14 mouse cellular contexts compared by ENCODE assay signal in the genomic region with DNA sequence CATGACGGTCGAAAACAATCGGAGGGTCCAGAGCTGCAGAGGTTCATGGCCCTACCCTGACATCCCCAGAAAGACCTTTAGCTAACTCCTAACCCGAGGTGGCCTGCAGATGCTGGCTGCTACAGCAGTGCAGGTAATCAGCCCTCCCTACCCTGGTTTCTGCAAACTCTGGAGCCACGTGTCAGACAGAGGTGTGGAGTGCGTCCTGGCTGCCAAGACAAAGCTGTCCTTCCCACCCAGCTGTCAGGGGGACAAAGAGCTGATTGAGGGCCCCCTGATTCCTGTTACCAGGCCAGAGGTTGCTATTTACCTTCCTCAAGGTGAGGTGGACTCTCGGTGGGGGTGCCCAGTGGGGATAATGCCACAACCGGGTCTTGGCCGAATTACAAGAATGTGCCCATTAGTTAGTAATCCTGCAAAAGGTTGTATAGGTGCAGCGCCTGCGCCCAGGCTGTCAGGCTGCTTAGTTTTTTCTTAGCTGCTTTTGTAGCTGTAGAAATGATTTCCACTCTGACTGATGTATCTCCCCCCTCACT. TPM values are rescaled to one million over a fixed set of nuclear protein-coding genes. Genes with fewer than 3 reads are reported as not detected.
DNase-seq lines count a peak whose midpoint lies in the region; ATAC-seq and TF ChIP-seq lines count a peak whose summit lies in the region.
"Had no signal": no experiment of that assay in that cellular context is flagged by ENCODE, and none has a peak within 500 bp of the region (broad histone marks: within the 10 kb centered on the region; RNA-seq: fewer than 3 reads in every experiment).

No protein-coding gene starts in this region.

- no peaks in the 10 kb centered on the region for H3K4me1 ChIP-seq in kidney, embryonic 14.5 days (ENCODE audit: control insufficient read depth, insufficient read depth, low read length)
- H3K4me1 ChIP-seq in ES-E14 (ENCODE audit: control insufficient read depth in 2 of 2, insufficient read depth in 2 of 2, low read length in 2 of 2, poor library complexity in 1 of 2): peaks cover 0 to 11% of the 10 kb centered on the region in 2 experiments; a peak in 1 of 4 replicates
- no peaks in the 10 kb centered on the region for H3K4me1 ChIP-seq in kidney, postnatal 0 days (replicated peaks; ENCODE audit: insufficient read depth, low read length)
- H3K4me1 ChIP-seq in lung, postnatal 0 days (ENCODE audit: insufficient read depth, low read depth, low read length): no peaks in the 10 kb centered on the region
- 0 out of 2 replicates have a peak, but pooled peaks cover 3% of the 10 kb centered on the region for H3K4me1 ChIP-seq in heart, embryonic 10.5 days
- H3K4me1 ChIP-seq: heart, embryonic 13.5 days had no signal

- no peaks in the 10 kb centered on the region for H3K36me3 ChIP-seq in kidney, embryonic 14.5 days (ENCODE audit: control insufficient read depth, insufficient read depth, low read length)
- no peaks in the 10 kb centered on the region for H3K36me3 ChIP-seq in ES-E14 (ENCODE audit: control insufficient read depth, insufficient read depth, low read length, poor library complexity, severe bottlenecking)
- H3K36me3 ChIP-seq in kidney, postnatal 0 days (ENCODE audit: insufficient read depth, low read length): no peaks in the 10 kb centered on the region
- no peaks in the 10 kb centered on the region for H3K36me3 ChIP-seq in lung, postnatal 0 days (ENCODE audit: insufficient read depth, low read length)
- H3K36me3 ChIP-seq in heart, embryonic 10.5 days: no peaks in the 10 kb centered on the region
- H3K36me3 ChIP-seq: heart, embryonic 13.5 days had no signal

- H3K4me2 ChIP-seq in kidney, embryonic 14.5 days (replicated peaks; ENCODE audit: low read depth, low read length): no peak overlapping the region
- no peak overlapping the region for H3K4me2 ChIP-seq in kidney, postnatal 0 days (ENCODE audit: low read length)
- H3K4me2 ChIP-seq in lung, postnatal 0 days (replicated peaks; ENCODE audit: low read depth, low read length): no peak overlapping the region
- H3K4me2 ChIP-seq: heart, embryonic 13.5 days had no signal

- no peak for ATAC-seq in kidney, embryonic 14.5 days (ENCODE audit: low FRiP score, low TSS enrichment)
- no peak for ATAC-seq in kidney, postnatal 0 days (replicated peaks; ENCODE audit: low FRiP score, low read depth)
- ATAC-seq in lung, postnatal 0 days: peak; percentile 30; the same call in 1 of the 2 replicates
- ATAC-seq: Patski had no signal

- in situ Hi-C loops in ES-E14 (cut with MboI; ENCODE audit: low sequenced_read_pairs in 2 of 2, unreplicated experiment in 2 of 2): no loop called here

- no peak overlapping the region for H3K9ac ChIP-seq in kidney, embryonic 14.5 days (ENCODE audit: low read depth, low read length)
- no peak overlapping the region for H3K9ac ChIP-seq in ES-E14 (ENCODE audit: insufficient read depth, low read depth, low read length, poor library complexity, severe bottlenecking)
- H3K9ac ChIP-seq in kidney, postnatal 0 days (ENCODE audit: low read depth, low read length): no peak overlapping the region
- no peak overlapping the region for H3K9ac ChIP-seq in lung, postnatal 0 days (replicated peaks; ENCODE audit: low read depth)
- H3K9ac ChIP-seq: heart, embryonic 13.5 days had no signal

- no peak overlapping the region for H3K4me3 ChIP-seq in kidney, embryonic 14.5 days (ENCODE audit: low read length)
- no peak overlapping the region for H3K4me3 ChIP-seq in ES-E14 (ENCODE audit: insufficient read depth in 1 of 2, low read depth in 1 of 2, low read length in 2 of 2, poor library complexity in 1 of 2, severe bottlenecking in 1 of 2)
- no peak overlapping the region for H3K4me3 ChIP-seq in kidney, postnatal 0 days (replicated peaks; ENCODE audit: low read depth, low read length)
- no peak overlapping the region for H3K4me3 ChIP-seq in lung, postnatal 0 days (ENCODE audit: low read depth, low read length)
- no peak overlapping the region for H3K4me3 ChIP-seq in heart, embryonic 10.5 days
- H3K4me3 ChIP-seq: heart, embryonic 13.5 days had no signal

- no peak for TF ChIP-seq CTCF in kidney, postnatal 0 days (IDR thresholded peaks at IDR 0.05; ENCODE audit: low read depth)
- no peak for TF ChIP-seq CTCF in lung, postnatal 0 days (IDR thresholded peaks at IDR 0.05)

- WGBS in kidney, embryonic 14.5 days: 71% methylated on average over 11 of the region's 11 CpGs
- 63% methylated on average over 11 of the region's 11 CpGs for WGBS in kidney, postnatal 0 days
- WGBS in lung, postnatal 0 days: 47% methylated on average over 11 of the region's 11 CpGs
- WGBS in heart, embryonic 10.5 days: 55% methylated on average over 11 of the region's 11 CpGs

- peak; percentile 84 for DNase-seq in kidney, adult 11 months
- DNase-seq in ES-E14 (ENCODE audit: low read depth, low spot score): no peak
- no peak for DNase-seq in kidney, postnatal 0 days (ENCODE audit: low spot score)
- DNase-seq in lung, postnatal 0 days (ENCODE audit: low spot score): peak; percentile 11
- no peak for DNase-seq in heart, embryonic 10.5 days (ENCODE audit: low spot score)
- no peak for DNase-seq in MN1 (ENCODE audit: low spot score)
- DNase-seq in left cerebral cortex, adult 18-20 months (ENCODE audit: low spot score in 2 of 2): no peak
- DNase-seq: cerebellum, postnatal 36 days; gastrocnemius, postnatal 36 days; midbrain, embryonic 14.5 days had no signal

- no peaks in the 10 kb centered on the region for H3K9me3 ChIP-seq in kidney, embryonic 14.5 days (ENCODE audit: control insufficient read depth, low read length)
- no peaks in the 10 kb centered on the region for H3K9me3 ChIP-seq in ES-E14 (ENCODE audit: control insufficient read depth, insufficient read depth, low read depth, low read length)
- H3K9me3 ChIP-seq in kidney, postnatal 0 days (replicated peaks; ENCODE audit: low read length): no peaks in the 10 kb centered on the region
- H3K9me3 ChIP-seq in lung, postnatal 0 days (ENCODE audit: low read length): no peaks in the 10 kb centered on the region
- H3K9me3 ChIP-seq in heart, embryonic 10.5 days: no peaks in the 10 kb centered on the region

- TF ChIP-seq EP300 in lung, postnatal 0 days (IDR thresholded peaks at IDR 0.05): no peak

- no peak overlapping the region for H3K27ac ChIP-seq in kidney, embryonic 14.5 days (ENCODE audit: low read depth, low read length)
- 0 out of 2 replicates have a peak overlapping the region, but pooled peaks have one; percentile 12 for H3K27ac ChIP-seq in ES-E14 (ENCODE audit: insufficient read depth, low read depth, low read length, poor library complexity, severe bottlenecking)
- peak overlapping the region; percentile 77 for H3K27ac ChIP-seq in kidney, postnatal 0 days
- H3K27ac ChIP-seq in lung, postnatal 0 days (ENCODE audit: low read length): no peak overlapping the region
- H3K27ac ChIP-seq in heart, embryonic 10.5 days: no peak overlapping the region; the same call in 1 of the 2 replicates
- H3K27ac ChIP-seq: heart, embryonic 13.5 days had no signal

- H3K27me3 ChIP-seq in kidney, embryonic 14.5 days (ENCODE audit: control insufficient read depth, insufficient read depth, low read length): no peaks in the 10 kb centered on the region
- no peaks in the 10 kb centered on the region for H3K27me3 ChIP-seq in kidney, postnatal 0 days (ENCODE audit: insufficient read depth, low read length)
- H3K27me3 ChIP-seq in lung, postnatal 0 days (replicated peaks; ENCODE audit: insufficient read depth, low read length): no peaks in the 10 kb centered on the region; the same call in 1 of the 2 replicates
- H3K27me3 ChIP-seq in heart, embryonic 10.5 days (ENCODE audit: insufficient read depth, poor library complexity, severe bottlenecking): 0 out of 2 replicates have a peak, but pooled peaks cover 5% of the 10 kb centered on the region
- H3K27me3 ChIP-seq: Patski had no signal

TF ChIP-seq in ES-E14, 5 proteins besides CTCF, POLR2A, EP300 and RAD21:
- no peak for TF ChIP-seq HCFC1 (IDR thresholded peaks at IDR 0.05; ENCODE audit: borderline replicate concordance, insufficient read depth, low read length)
- no peak for TF ChIP-seq MAFK (IDR thresholded peaks at IDR 0.05; ENCODE audit: insufficient read depth, low read depth, low read length)
- no peak for TF ChIP-seq ZC3H11A (IDR thresholded peaks at IDR 0.05; ENCODE audit: borderline replicate concordance, low read depth, low read length)
- no peak for TF ChIP-seq ZNF384 (IDR thresholded peaks at IDR 0.05; ENCODE audit: low read depth, low read length)
- TF ChIP-seq CHD2 (IDR thresholded peaks at IDR 0.05; ENCODE audit: low read depth, low read length): no peak
TF ChIP-seq in ES-E14: peak in this region for 0.

RNA-seq across cellular contexts. Expression of a gene that starts 43.6 kb away (rescaled TPM):
- 2.6 and 3.3 TPM in 2 replicates for polyA plus RNA-seq in kidney, embryonic 14.5 days (2014; fragmentation: Nextera tagmentation; extraction: Ambion mirVana)
- 0.94 and 1.3 TPM in 2 replicates for total RNA-seq in ES-E14 (2012; rRNA removed)
- polyA plus RNA-seq in kidney, postnatal 0 days (2015; fragmentation: Nextera tagmentation; extraction: Ambion mirVana): 2.6 and 3.0 TPM in 2 replicates
- 0.76 and 1.2 TPM in 2 replicates for polyA plus RNA-seq in lung, postnatal 0 days (2015; fragmentation: Nextera tagmentation; extraction: Ambion mirVana)
- 0.21 and 0.31 TPM in 2 replicates for polyA plus RNA-seq in heart, embryonic 10.5 days (2016; fragmentation: Nextera tagmentation; extraction: Ambion mirVana)
- 100 to 1,000 TPM; 124 to 128 TPM for total RNA-seq in left cerebral cortex, adult 18-20 months (2021)
- total RNA-seq: hematopoietic stem cell, adult 5-6 weeks had no signal

Comparison
In these comparisons a context has a peak if more than half of its experiments do, and no peak if none do; other contexts are left out.
1. DNase-seq: peak in kidney, adult 11 months (single experiment) and lung, postnatal 0 days (single experiment); none in ES-E14 (single experiment), kidney, postnatal 0 days (single experiment), heart, embryonic 10.5 days (single experiment), MN1 (single experiment) and left cerebral cortex, adult 18-20 months (0 of 2).
2. H3K27ac ChIP-seq: peak in ES-E14 (single experiment) and kidney, postnatal 0 days (single experiment); none in kidney, embryonic 14.5 days (single experiment), lung, postnatal 0 days (single experiment) and heart, embryonic 10.5 days (single experiment).